24 mouse cellular contexts compared by ENCODE assay signal in the genomic region with DNA sequence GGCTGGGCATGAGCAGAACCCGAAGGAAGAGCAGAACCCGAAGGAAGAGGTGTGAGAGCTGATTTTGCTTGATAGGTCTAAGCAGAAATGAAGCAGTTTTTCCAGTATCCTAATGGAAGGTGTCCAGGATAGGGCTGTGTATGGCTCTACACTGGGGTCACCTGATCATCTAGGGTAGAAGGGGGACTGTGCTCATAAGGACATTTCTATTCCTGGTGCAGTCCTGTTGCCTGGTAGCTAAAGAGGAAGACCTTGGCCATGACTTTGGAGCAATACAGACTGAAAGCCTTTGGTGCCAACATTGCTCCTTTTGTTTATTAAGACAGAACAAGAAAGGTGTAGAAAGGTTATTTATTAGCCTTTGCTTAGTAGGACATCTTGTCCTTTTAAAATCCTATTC. TPM values are rescaled to one million over a fixed set of nuclear protein-coding genes. Genes with fewer than 3 reads are reported as not detected.
DNase-seq lines count a peak whose midpoint lies in the region; ATAC-seq and TF ChIP-seq lines count a peak whose summit lies in the region.
"Had no signal": no experiment of that assay in that cellular context is flagged by ENCODE, and none has a peak within 500 bp of the region (broad histone marks: within the 10 kb centered on the region; RNA-seq: fewer than 3 reads in every experiment).

No protein-coding gene starts in this region.

- no peaks in the 10 kb centered on the region for H3K27me3 ChIP-seq in liver, postnatal 0 days (ENCODE audit: insufficient read depth, low read length)
- H3K27me3 ChIP-seq in liver, embryonic 11.5 days (replicated peaks; ENCODE audit: control insufficient read depth, insufficient read depth, low read length): no peaks in the 10 kb centered on the region
- H3K27me3 ChIP-seq: CH12.LX; embryonic facial prominence, embryonic 12.5 days; forebrain, embryonic 13.5 days; forebrain, embryonic 15.5 days; Patski had no signal

- H3K27ac ChIP-seq in liver, postnatal 0 days (ENCODE audit: low read depth): peak overlapping the region; percentile 66; the same call in 1 of the 2 replicates
- no peak overlapping the region for H3K27ac ChIP-seq in liver, embryonic 11.5 days (ENCODE audit: low read depth, low read length)
- H3K27ac ChIP-seq: embryonic facial prominence, embryonic 10.5 days; embryonic facial prominence, embryonic 12.5 days; forebrain, embryonic 13.5 days; forebrain, embryonic 15.5 days had no signal

- ATAC-seq in liver, postnatal 0 days: no peak
- ATAC-seq in liver, embryonic 11.5 days (replicated peaks; ENCODE audit: low FRiP score): no peak
- ATAC-seq: activated CD4-positive, CD25-positive, alpha-beta regulatory T cell, adult 4 months; CD4-positive, CD25-positive, alpha-beta regulatory T cell, adult 4 months; forebrain, embryonic 13.5 days; forebrain, embryonic 15.5 days; Patski had no signal

- DNase-seq in heart, adult 11 months: peak; percentile 92
- no peak for DNase-seq in heart, postnatal 25 days (ENCODE audit: low spot score)
- DNase-seq in heart, adult 8-10 months (ENCODE audit: low spot score): peak; percentile 16
- no peak for DNase-seq in heart, postnatal 4 days
- DNase-seq in liver, postnatal 0 days: no peak
- no peak for DNase-seq in liver, embryonic 11.5 days (ENCODE audit: low spot score)
- DNase-seq: adrenal gland, adult 8-10 months; adrenal gland, postnatal 14 days; adrenal gland, postnatal 36 days; B cell, adult 2 months; cerebellum, adult 11-12 months; cerebellum, adult 2 months; cerebellum, adult 9-10 months; cerebellum, postnatal 10 days; cerebellum, postnatal 25 days had no signal

- no peak overlapping the region for H3K4me3 ChIP-seq in liver, postnatal 0 days (ENCODE audit: low read depth, low read length)
- H3K4me3 ChIP-seq in liver, embryonic 11.5 days (ENCODE audit: low read depth, low read length): no peak overlapping the region
- H3K4me3 ChIP-seq: embryonic facial prominence, embryonic 10.5 days; embryonic facial prominence, embryonic 12.5 days; forebrain, embryonic 13.5 days; forebrain, embryonic 15.5 days had no signal

- 0 out of 2 replicates have a peak, but pooled peaks cover 2% of the 10 kb centered on the region for H3K4me1 ChIP-seq in liver, postnatal 0 days (ENCODE audit: insufficient read depth)
- no peaks in the 10 kb centered on the region for H3K4me1 ChIP-seq in liver, embryonic 11.5 days (replicated peaks; ENCODE audit: control insufficient read depth, insufficient read depth, low read length)
- H3K4me1 ChIP-seq: embryonic facial prominence, embryonic 10.5 days; embryonic facial prominence, embryonic 12.5 days; forebrain, embryonic 13.5 days; forebrain, embryonic 15.5 days had no signal

- no peak for TF ChIP-seq CTCF in liver, postnatal 0 days (IDR thresholded peaks at IDR 0.05; ENCODE audit: low read depth)

- no peak overlapping the region for H3K4me2 ChIP-seq in liver, postnatal 0 days (ENCODE audit: low read depth, low read length)
- H3K4me2 ChIP-seq in liver, embryonic 11.5 days: no peak overlapping the region
- H3K4me2 ChIP-seq: embryonic facial prominence, embryonic 12.5 days; forebrain, embryonic 13.5 days; forebrain, embryonic 15.5 days had no signal

- no peak overlapping the region for H3K9ac ChIP-seq in liver, postnatal 0 days (replicated peaks)
- H3K9ac ChIP-seq in liver, embryonic 11.5 days (ENCODE audit: low read depth, low read length): no peak overlapping the region
- H3K9ac ChIP-seq: embryonic facial prominence, embryonic 12.5 days; forebrain, embryonic 13.5 days; forebrain, embryonic 15.5 days had no signal

- 90% methylated on average over 2 of the region's 2 CpGs for WGBS in liver, postnatal 0 days (ENCODE audit: insufficient replicate concordance)
- 93% methylated on average over 2 of the region's 2 CpGs for WGBS in liver, embryonic 11.5 days

- TF ChIP-seq EP300 in liver, postnatal 0 days (IDR thresholded peaks at IDR 0.05; ENCODE audit: low read depth): no peak

- intact Hi-C loops in heart, postnatal 25 days (cut with DNase I): no loop called here

- H3K36me3 ChIP-seq in liver, postnatal 0 days (replicated peaks; ENCODE audit: insufficient read depth, low read length): peaks cover 68% of the 10 kb centered on the region
- peaks cover 46% of the 10 kb centered on the region for H3K36me3 ChIP-seq in liver, embryonic 11.5 days (ENCODE audit: control insufficient read depth, insufficient read depth, low read length)

- no peaks in the 10 kb centered on the region for H3K9me3 ChIP-seq in liver, postnatal 0 days (ENCODE audit: low read length)
- no peaks in the 10 kb centered on the region for H3K9me3 ChIP-seq in liver, embryonic 11.5 days (ENCODE audit: control insufficient read depth, low read length)
- H3K9me3 ChIP-seq: embryonic facial prominence, embryonic 10.5 days; embryonic facial prominence, embryonic 12.5 days; forebrain, embryonic 13.5 days; forebrain, embryonic 15.5 days; G1E had no signal

RNA-seq across cellular contexts. Expression of a gene that starts 10.8 kb away (rescaled TPM):
- 1 to 10 TPM; 8.6 to 9.7 TPM for total RNA-seq in heart, postnatal 25 days (2021)
- total RNA-seq in heart, adult 8-10 months (2022): 10 to 100 TPM in 3 of 4 experiments, 1 to 10 TPM in 1; 9.1 to 11.4 (median 10.9) TPM
- total RNA-seq in heart, postnatal 4 days (2021): 10 to 100 TPM; 11.3 to 13.4 TPM
- 7.5 and 7.9 TPM in 2 replicates for polyA plus RNA-seq in liver, postnatal 0 days (2015; fragmentation: Nextera tagmentation; extraction: Ambion mirVana)
- polyA plus RNA-seq in liver, embryonic 11.5 days (2014; fragmentation: Nextera tagmentation; extraction: Ambion mirVana): 37.1 and 44.6 TPM in 2 replicates

RNA-seq across cellular contexts. Expression of a gene that starts 10.8 kb away (rescaled TPM):
- 10 to 100 TPM; 11.8 to 12.3 TPM for total RNA-seq in heart, postnatal 25 days (2021)
- 10 to 100 TPM; 12.7 to 13.9 (median 13.6) TPM for total RNA-seq in heart, adult 8-10 months (2022)
- 10 to 100 TPM; 19.3 to 21.0 TPM for total RNA-seq in heart, postnatal 4 days (2021)
- 14.8 and 19.6 TPM in 2 replicates for polyA plus RNA-seq in liver, postnatal 0 days (2015; fragmentation: Nextera tagmentation; extraction: Ambion mirVana)
- polyA plus RNA-seq in liver, embryonic 11.5 days (2014; fragmentation: Nextera tagmentation; extraction: Ambion mirVana): 128 and 131 TPM in 2 replicates

Comparison
In these comparisons a context has a peak if more than half of its experiments do, and no peak if none do; other contexts are left out.
1. DNase-seq: peak in heart, adult 11 months (single experiment) and heart, adult 8-10 months (single experiment); none in heart, postnatal 25 days (single experiment), heart, postnatal 4 days (single experiment), liver, postnatal 0 days (single experiment) and liver, embryonic 11.5 days (single experiment).